Mouse (Mus musculus) lung, postnatal 14 days (tissue): ENCODE data around the gene Cbll1.

Experiments used
- DNase-seq: peaks from one replicate; pipeline ENCODE4 v3.0.0; 2021

Gene Cbll1

DNA sequence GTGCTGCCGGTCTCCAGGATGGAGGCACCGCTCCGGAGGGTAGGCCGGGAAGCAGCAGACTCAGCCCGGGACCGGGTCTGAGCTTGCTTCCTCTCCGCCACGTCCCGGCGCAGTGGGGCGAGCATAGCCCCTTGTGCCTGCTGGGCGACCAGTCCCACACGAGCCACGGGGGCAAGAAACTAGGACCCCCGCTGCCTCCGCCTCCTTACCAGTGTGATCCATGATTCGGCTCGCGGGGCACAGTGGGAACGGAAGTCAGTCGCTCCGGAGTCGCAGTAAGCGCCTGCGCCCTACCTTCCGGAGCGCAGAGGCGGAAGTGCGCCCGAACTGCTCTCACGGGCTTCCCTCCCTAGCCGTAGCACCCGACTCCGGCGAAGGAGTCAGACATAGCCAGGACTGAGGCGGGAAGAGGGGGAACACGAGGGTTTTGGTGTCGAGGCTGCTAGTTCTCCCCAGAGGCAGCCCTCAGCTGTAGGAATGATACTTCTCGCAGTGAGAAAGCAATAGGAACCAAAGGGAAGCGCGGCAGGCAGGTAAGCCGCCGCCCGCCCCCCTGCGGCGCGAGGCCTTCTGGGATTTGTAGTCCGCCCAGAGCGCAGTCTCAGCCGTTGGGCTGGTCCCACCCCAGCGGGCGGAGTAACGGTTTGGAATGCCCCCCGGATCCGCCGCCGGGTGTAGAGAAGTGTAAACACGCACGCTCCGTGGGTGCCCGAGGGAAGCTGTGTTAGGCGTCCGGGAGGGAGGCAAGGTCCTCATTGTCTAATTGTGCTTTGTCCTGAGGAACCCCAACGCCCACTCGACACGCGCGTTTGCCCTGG lies at the start of gene Cbll1:
Gene Cbll1, minus strand, starts transcription at position 303 of the 818 bp plus-strand sequence.
- peak; percentile 94 for DNase-seq

DNA sequence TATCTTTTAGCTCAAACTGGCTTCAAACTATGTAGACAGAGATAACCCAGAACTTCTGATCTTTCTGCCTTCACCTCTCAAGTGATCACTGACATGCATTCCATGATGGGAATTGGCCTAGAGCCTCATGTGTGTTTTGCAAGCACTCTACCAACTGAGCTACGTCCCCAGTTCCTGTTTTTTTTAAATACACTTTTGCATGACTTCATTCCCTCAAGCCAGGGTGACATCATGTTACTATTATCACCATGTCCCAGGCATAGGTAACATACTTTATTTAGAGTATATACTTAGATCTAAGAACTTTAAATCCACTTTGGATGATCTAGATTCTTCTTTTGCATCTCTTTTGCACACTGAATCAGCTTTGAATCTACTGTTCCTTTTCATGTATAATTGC lies 46.6 kb upstream of the Cbll1 start:
- DNase-seq, result no peak

DNA sequence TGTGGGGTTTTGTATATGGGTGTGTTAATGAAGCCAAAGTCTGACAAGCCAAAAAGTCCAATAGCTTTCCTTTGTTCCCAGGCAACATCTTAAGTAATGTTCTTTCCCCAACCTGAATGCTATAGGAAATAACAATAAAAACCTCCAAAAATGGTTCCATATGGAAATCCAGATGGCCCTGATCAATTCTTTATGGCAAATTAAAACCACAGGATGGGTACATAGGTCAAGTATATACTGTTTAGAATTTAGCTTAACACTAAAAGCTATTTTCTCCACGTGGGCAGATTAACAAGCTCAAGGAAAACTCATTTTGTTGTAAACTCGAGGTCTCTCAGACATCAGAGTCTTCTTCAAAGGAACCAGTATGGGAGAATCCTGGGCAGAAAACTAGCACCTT lies 45.8 kb upstream of the Cbll1 start:
- no peak for DNase-seq

DNA sequence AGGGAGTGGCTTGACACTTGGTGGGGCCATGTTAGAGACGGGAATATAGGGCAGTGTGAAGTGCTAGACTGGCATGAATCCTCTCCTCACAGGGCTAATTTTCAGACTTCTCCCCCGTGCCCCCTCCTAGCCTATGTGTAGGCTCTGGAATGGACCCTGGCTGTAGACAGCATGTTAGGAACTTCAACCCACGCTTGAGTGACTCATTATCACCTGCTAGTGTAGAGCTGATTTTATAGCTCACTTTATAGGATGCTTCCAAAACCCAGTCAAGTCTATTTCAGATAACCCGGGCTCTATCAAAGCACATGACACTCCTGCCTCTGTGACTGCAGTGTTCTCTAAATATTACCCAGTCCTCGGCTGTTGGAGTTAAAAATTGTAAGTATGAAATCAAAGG lies 42.1 kb upstream of the Cbll1 start:
- DNase-seq, result no peak

DNA sequence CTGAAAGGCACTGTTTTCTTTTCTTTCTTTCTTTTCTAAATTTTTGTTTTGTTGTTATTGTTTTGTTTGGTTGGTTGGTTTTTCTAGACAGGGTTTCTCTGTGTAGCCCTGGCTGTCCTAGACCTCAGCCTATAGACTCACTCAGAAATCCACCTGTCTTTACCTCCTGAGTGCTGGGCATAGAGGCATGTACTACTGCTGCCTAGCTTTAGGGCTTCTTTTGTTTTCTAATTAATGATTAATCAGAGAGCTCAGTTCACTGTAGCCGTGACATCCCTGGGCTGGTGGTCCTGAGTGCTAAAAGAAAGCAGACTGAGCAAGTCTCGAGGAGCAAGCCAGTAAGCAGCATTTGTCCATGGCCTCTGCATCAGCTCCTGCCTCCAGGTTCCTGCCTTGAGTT lies 40.4 kb upstream of the Cbll1 start:
- no peak for DNase-seq

DNA sequence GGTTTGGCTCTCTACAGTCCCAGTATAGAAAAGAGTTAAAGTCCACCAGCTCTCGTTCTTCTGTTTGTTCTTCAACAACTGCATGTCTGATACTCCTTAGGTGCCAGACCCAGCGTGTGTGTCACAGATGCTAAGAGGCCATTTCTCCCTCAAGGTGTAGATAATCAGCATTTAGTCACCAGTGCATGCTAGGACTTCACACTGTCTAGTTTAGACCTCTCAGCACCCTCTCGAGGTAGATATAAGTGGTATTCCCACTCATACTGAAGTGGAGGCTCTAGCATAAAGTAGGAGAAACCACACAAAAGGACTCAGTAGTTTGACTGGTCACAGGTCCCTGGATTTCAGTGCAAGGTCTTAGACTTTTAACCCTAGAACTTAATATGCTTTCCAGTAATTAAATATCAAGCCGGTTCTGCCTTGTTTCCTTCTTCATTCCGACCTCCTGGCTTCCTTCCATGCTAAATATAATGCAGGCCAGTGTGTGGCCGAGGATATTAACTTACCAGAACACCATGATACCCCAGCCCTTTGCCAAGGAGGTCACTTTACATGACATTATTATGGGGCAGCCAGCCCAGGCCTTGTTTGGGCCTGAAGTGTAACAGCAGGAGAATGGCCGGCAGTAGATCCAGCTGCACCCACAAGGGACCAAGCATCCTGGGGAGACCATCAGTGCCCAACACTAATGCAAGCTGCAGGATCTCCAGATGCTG lies 38.3 kb upstream of the Cbll1 start:
- DNase-seq, result no peak

DNA sequence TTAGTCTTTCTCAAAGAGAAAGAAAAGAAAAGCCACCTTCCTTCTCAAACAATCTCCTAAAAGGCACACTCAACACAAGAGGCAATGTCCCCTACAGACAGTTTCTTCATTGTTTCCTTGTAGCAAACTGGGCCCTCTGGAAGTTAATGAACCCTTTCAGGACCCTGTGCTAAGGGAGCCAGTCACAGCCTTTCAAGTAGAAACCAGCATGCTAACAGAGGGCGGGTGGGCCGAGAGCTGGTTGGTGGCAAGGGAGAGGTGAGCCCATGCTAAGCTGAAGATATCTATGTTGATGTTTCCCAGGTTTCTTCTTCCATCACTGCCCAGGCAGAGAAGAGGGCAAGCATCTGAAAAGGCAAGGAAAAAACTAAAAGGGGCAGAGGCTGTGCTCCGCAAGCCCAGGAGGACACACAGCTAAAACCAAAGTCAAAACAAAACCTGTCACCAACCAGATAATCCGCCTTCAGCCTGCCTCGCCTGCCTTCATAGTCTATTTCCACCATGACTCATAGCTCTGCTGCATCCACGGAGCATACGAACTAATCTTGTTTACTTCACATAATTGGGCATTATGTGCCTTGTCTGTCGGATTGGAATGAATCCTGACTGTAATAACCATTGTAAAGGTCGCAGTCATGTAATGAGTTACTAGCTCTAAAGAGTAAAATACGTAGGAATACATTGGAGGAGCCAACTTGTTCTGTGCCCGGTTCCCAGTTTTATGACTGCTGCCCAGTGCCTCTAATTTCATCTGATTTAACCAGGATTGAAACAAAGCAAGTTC lies 34.8 kb upstream of the Cbll1 start:
- DNase-seq, result no peak

DNA sequence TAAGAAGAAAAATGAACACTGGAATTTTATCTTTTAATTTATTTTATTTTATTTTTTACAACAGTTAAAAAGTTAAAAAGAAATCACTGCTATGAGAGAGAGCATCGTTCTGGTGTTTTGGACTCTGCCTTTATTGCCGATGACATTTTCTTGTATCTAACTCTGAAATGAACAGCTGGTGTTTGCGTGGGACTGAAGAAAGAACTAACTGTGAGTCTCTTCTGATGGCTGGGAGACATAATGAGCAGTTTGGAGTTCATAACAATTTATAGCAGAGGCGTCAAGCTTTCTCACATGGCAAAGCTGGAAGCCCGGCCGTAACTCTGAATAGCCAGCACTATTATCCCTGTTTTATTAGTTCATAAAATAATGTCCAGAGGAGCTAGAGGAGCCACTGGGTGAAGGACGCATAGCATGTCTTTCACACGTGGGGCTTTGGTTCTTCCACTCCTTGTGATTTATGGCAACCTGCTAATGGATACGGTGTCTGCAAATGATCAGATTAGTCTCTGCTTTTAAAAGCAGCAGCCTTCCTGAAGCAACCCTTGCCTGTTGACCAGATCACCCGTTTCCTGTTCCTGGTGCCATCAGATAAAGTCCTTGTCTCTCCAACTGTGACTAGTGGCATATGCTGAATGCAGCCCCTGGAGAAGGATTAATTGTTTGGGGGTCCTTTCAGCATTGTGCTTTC lies 33.9 kb upstream of the Cbll1 start:
- DNase-seq, result no peak

DNA sequence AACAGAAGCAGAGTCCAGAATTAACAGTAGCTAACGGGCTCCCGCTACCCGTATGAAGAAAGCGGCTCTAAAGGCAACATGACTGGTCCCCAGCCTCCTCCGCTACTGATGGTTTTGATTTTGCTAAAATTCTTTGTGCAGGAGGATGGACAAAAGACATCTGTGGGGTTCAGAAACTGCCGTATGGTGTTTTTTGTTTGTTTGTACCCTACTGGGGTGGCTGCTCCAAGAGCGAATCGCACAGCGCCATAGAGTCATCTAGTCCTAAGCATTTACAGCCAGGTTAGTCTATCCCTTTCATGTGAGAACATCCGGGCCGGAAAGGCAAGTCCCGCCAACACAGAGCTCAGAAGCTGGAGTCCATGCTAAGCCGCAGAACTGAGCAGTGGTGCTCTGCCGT lies 32.6 kb upstream of the Cbll1 start:
- DNase-seq, result no peak

DNA sequence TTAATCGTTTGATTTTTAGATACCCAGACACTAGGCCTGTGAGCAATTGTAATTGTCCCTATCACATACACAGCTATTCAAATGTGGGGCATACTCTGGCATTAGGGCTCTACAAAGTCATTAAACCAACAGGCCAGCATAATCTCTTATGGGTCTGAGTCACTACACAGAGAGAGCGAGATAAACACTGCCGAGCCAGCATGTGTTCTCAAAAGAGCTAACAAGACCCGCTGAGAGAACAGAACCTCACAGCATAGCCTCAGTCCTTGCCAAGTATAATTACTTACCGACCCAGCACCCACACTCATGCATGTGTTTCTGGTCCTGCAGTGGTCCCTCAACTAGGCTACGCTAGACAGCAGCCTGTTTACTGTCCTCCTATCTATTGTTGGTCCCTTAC lies 28.0 kb upstream of the Cbll1 start:
- DNase-seq, result no peak

DNA sequence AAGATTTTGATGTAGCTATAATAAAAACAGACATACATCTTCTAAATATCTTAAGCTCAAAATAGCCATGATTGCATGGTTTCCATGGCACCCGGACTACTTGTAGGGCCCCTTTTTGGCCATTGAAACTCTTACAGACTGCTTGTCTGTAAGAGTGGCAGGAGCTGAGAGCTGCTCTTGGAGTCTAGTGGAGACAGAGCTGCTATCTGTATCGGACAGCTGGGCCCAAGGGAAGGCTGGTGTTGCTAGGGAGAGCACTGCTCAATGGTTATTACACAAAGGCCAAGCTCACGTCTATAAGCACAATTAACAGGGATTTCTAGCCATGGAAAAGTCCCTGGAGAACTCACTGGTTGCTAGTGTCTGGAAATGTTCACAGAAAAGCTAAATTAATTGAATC lies 22.0 kb upstream of the Cbll1 start:
- DNase-seq, result no peak

DNA sequence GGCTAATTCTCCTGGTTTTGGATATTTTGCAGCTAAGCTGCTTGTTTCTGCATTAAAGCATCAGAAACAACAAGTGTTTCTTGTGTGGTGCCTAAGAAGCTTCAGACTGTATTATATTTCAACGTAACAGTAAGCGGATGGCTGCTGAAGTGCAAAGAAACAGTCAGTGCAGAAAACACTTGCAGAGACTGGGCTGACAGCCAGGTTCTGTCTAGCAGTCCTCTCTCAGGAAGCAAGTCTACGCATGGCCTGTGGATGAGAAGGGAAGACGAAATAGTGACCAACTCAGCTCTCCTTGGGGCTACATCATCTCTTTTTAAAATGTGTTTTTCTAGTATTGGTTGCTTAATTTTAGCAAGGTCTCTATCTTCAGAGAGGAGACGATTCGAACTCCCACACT lies 20.7 kb upstream of the Cbll1 start:
- DNase-seq, result no peak

DNA sequence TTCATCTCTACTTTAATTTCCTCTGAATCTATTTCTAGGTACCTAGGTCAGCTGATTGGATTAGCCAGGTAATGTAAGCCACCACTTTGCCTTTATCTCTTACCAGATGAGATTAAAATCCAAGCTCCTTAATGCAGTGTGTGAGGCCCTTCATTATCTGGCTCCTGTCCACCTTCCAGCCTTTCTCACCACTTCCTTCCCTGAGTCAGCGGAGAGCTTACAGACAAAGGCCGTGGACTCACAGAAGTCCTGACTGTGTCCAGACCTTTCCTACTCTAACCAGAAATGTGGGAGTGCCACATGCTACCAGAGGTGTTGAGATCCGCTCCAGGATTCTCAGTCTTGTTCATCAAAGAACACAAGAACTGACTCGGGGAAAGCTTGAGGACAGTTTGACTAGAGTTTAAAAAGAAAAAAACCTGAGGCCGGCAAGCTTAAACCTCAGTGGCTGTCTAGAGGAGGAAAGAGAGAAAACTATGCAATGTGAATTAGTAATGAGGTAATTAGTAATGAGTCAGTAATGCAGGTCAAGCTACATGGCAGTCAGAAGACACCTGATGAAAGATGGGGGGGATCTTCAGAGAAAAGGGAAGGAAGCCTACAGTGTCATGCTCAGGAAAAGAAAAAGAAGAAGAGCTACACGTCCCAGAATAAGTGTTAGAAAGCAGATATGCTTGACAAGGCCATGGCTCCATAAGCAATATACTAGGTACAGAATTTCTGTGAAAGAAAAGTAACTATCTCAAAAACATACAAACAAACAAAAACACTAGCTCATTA lies 14.5 kb upstream of the Cbll1 start:
- no peak for DNase-seq

DNA sequence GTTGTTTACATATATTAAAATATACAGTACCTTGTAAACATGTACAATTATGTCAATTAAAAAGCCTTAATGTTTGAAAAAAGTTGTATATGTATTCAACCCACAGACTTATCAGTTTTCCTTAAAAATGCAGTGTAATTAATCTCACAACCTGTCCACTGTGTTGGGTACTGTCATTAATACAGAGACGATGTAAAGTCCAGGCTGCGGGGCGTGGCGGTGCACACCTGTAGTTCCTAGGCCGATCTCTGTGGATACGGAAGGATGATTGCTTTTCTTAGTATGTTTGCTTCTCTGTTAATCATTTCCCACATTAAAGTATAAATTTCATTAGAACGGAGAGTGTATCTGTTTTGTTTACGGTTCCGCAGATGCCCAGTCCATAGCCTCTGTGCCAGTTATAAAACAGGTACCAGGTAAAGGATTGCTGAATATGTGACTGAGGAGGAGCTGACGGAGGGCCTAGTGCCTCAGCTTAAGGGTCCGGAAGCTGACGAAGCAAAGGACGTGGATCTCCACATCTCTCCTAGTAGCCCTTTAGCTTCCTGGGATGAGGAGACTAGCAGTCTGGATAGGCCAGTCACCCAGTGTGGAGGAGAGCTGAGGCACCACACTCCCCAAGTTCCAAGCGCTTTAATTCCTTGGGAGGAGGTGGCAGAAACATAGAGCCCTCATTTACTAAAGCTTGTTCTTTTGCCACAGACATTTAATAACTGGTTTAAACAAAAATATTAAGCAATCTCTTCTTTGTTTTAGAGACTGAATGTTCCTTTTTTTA lies 13.4 kb upstream of the Cbll1 start:
- no peak for DNase-seq

DNA sequence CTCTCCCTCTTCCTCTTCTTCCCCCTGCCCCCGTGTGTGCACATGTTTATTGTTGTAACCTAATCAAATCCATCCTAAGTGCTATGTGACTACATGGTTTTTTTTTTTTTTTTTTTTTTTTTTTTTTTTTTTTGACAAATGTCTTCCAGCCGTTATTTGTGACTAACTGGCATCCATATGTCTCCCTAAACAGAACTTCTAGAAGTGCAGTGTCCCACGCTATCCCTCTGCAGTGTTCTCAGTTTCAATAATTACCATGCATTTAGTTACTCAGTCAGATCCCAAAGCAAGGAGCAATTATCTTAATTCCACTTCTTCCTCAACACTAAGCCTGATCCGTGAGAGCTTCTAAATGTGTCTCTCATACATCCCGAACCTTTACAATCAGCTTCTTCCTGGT lies 11.8 kb upstream of the Cbll1 start:
- no peak for DNase-seq

DNA sequence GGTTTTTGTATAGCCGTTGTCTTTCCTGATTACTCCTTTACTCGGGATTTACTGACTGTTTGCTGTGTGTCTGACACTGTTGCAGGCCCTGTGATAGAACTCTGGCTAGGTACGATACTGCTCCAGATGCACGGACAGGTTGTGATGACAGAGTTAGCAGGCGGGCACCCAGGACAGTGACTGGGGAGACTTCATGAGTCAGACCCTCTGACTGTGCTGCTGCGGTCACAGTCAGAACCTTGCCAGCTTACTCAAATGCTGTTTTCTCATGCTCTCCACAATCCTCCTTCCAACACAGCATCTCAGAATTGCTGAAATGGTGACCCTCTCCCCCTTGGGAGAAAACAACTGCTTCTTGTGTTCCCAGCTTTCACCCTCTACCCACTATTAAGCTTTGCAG lies 9.1 kb upstream of the Cbll1 start:
- no peak for DNase-seq

DNA sequence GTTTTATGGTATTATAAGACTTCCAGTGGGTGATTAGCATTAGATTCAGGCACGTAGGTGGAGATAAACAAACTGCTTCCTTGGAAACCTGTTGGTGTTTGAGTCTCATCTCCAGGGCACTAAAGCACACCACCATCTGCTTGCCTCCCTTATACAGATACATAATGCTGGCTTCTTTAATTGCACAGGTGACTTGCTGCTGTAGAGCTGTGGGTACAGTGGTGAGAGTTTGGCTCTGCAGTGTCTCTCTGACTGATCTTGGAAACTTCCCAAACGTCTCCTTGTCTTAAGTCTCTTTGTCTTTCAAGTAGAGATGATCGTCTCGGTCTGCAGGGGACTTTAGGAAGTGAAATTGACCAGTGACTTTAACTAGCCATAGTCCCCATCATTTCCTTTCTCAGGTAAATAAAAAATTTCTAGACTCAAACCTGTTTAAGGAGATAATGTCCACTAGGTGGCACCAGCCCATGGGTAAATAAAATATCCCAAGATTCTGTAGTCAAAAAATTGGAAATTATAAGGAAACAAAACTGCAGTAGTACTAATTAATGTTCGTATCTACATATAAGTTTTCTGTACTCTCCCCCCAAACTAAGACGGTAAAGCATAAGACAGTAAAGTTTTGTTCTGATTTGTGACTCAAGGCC lies 8.4 kb upstream of the Cbll1 start:
- peak; percentile 14 for DNase-seq

DNA sequence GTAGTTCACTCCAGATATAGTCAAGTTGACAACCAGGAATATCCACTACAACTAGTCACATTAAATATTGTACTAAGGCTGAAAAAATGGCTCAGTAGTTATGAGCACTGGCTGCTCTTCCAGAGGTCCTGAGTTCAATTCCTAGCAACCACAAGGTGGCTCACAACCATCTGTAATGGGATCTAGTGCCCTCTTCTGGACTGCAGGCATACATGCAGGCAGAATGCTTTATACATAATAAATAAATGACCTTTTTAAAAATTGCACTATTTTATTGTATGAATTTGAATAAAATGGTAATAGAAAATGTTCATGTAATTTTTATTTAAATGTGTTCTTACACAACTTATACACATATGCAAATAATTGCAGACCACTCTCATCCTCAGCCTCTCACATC lies 3.8 kb upstream of the Cbll1 start:
- DNase-seq, result no peak

DNA sequence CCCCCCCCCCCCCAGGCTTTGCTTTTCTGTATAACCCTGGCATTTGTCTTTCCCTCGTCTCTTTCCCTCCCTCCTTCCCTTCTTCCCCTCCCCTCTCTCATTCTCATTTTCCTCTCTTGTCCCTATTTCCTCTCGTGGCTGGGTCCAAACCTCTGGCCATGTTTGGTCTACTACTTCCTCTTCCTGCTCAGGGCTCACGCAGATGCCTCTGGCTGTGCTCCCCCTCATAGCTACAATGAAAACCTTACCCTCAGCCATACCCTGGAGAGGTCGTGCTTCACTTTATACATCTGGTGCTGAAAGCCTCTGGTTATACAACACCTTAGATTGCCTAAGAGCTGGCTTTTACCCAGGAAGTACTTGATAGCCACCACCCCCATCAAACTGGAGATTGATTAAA lies 1.9 kb upstream of the Cbll1 start:
- peak; percentile 4 for DNase-seq

DNA sequence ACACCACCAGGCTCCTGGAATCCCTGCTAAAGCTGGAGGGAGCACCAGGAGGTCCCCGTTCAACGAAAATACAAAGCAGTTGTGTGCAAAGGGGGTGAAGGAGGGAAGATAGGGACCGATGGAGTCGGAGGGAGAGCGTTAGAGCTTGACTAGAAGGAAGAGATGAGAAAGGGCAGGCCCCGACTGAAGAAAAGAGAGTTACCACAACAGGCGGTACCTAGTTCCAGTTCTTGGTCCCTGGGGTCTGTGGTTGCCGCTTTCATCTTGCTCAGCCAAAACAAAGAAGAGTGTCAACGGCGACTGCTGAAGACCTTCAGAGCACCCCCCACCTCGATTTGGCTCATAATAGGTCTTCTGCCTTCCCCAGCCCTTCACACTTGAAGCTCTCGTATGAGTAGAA lies 780 bp upstream of the Cbll1 start:
- DNase-seq, result no peak

DNA sequence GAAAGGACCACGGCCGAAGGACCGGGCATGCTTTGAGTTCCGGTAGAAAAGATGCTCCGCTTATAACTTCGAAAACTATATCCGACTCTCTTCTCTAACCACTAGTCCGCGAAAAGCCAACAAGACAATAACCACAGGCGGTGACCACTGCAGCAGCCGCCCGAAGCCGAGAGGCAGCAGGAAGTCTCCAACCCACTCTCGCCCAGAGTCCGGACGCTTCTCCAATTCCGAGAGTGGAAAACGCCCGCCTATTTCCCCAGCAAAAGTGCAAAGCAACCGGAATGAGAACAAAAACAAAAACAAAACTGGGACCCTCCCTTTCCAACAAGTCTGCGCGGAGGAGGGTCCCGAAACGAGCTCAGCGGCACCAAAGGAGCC lies 491 bp downstream of the Cbll1 start:
- DNase-seq, result no peak
